Mouse (Mus musculus): ENCODE results near the gene Mdga1. TPM values are rescaled to one million over a fixed set of nuclear protein-coding genes. Genes with fewer than 3 reads are reported as not detected.

The Mdga1 gene
- polyA plus RNA-seq, 1 experiment from 2014 or later: 1.7 TPM

GRCm38 (mm10) chr17:29975731-29976130 lies 5.8 kb upstream of the Mdga1 start:
- H3K9me3 ChIP-seq (ENCODE audit: control insufficient read depth, low read length): no peaks in the 10 kb centered on the region
- H3K4me3 ChIP-seq (ENCODE audit: low read depth, low read length): no peak overlapping the region
- 0 out of 2 replicates have a peak, but pooled peaks cover 4% of the 10 kb centered on the region for H3K4me1 ChIP-seq (replicated peaks; ENCODE audit: control insufficient read depth, insufficient read depth, low read length)
- WGBS: 5% methylated on average over 8 of the region's 8 CpGs
- H3K4me2 ChIP-seq (ENCODE audit: low read length): no peak overlapping the region
- H3K27me3 ChIP-seq (replicated peaks; ENCODE audit: control insufficient read depth, insufficient read depth, low read length): no peaks in the 10 kb centered on the region
- H3K27ac ChIP-seq (ENCODE audit: low read depth): no peak overlapping the region
- peak; percentile 69 for ATAC-seq (replicated peaks; ENCODE audit: low FRiP score, low TSS enrichment, low read depth)
- peak; percentile 92 for DNase-seq (ENCODE audit: low spot score)
- no peaks in the 10 kb centered on the region for H3K36me3 ChIP-seq (ENCODE audit: control insufficient read depth, insufficient read depth, low read length)
- H3K9ac ChIP-seq (ENCODE audit: low read length): no peak overlapping the region

GRCm38 (mm10) chr17:29973226-29973625 lies 3.3 kb upstream of the Mdga1 start:
- WGBS: 93% methylated on average over 7 of the region's 7 CpGs
- no peaks in the 10 kb centered on the region for H3K4me1 ChIP-seq (replicated peaks; ENCODE audit: control insufficient read depth, insufficient read depth, low read length)
- no peak for DNase-seq (ENCODE audit: low spot score)

DNA sequence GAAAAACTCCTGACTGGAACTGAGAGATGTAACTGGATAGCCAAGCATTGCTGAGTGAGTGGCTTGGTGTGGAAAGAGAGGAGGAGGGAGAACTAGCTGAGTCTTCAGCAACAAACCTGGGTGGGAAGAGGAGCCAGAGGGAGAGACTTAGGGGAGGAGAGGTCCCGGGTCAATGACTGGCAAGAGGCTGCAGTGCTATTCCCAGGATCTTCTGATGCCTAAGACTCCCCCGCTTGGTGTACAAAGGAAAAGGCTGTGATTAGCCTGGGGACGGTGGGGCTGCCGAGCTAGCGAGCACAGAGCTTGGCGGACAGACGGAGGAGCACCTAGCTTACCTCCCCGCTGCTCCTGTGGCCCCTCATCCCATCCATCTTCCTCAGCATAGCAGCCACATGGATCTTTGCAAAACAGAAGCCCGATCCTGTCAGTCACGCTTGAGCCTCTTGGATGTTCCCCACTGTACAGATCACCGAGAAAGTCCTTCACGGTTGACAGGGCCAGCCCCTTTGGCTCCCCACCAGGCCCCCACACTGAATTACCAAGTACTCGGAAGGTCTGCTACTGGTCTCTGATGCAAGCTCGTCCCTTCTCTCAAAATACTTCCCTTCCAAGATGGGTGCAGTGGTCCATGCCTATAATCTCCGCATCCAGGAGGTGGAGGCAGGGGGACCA lies 2.0 kb upstream of the Mdga1 start:
- H3K4me2 ChIP-seq (ENCODE audit: low read length): no peak overlapping the region
- 56% methylated on average over 15 of the region's 15 CpGs for WGBS

More at GRCm38 (mm10) chr17:29973226-29973625, 3.3 kb upstream of the Mdga1 start:
- no peak overlapping the region for H3K4me3 ChIP-seq (ENCODE audit: low read depth, low read length)
- no peak overlapping the region for H3K27ac ChIP-seq (ENCODE audit: low read depth)
- H3K4me2 ChIP-seq (ENCODE audit: low read length): no peak overlapping the region
- no peaks in the 10 kb centered on the region for H3K27me3 ChIP-seq (replicated peaks; ENCODE audit: control insufficient read depth, insufficient read depth, low read length)
- ATAC-seq (replicated peaks; ENCODE audit: low FRiP score, low TSS enrichment, low read depth): no peak
- H3K36me3 ChIP-seq (ENCODE audit: control insufficient read depth, insufficient read depth, low read length): no peaks in the 10 kb centered on the region
- no peaks in the 10 kb centered on the region for H3K9me3 ChIP-seq (ENCODE audit: control insufficient read depth, low read length)
- H3K9ac ChIP-seq (ENCODE audit: low read length): no peak overlapping the region

DNA sequence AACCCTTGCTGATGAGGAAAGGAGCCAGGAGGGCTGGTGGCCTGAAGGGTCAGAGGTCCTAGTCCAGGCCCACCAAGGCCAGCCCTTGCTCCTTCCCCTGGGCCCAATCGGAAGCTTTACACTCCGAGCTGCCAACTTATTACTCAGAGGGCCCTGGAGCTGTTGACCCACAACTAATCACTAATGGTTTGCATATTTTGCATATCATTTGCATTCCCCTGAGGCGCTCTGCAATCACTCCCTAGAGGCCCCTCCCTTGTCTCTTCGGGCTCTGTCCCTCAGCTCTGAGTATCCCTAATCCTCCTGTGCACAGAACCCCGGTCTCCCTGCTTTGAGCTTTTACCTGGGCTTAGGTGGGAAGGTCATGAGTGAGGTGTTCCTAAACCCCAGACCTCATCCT lies 4.4 kb downstream of the Mdga1 start:
- peaks cover 15% of the 10 kb centered on the region; the same call in 1 of the 2 replicates for H3K27me3 ChIP-seq (replicated peaks; ENCODE audit: control insufficient read depth, insufficient read depth, low read length)
- peaks cover 14% of the 10 kb centered on the region for H3K4me1 ChIP-seq (replicated peaks; ENCODE audit: control insufficient read depth, insufficient read depth, low read length)
- H3K36me3 ChIP-seq (ENCODE audit: control insufficient read depth, insufficient read depth, low read length): no peaks in the 10 kb centered on the region
- DNase-seq (ENCODE audit: low spot score): no peak
- no peak overlapping the region for H3K4me3 ChIP-seq (ENCODE audit: low read depth, low read length)
- no peak for ATAC-seq (replicated peaks; ENCODE audit: low FRiP score, low TSS enrichment, low read depth)
- WGBS: 44% methylated on average over 5 of the region's 5 CpGs
- no peak overlapping the region for H3K27ac ChIP-seq (ENCODE audit: low read depth)
- H3K4me2 ChIP-seq (ENCODE audit: low read length): no peak overlapping the region
- no peak overlapping the region for H3K9ac ChIP-seq (ENCODE audit: low read length)
- no peaks in the 10 kb centered on the region for H3K9me3 ChIP-seq (ENCODE audit: control insufficient read depth, low read length)

More for the DNA sequence above, 2.0 kb upstream of the Mdga1 start:
- DNase-seq (ENCODE audit: low spot score) (no peak), ATAC-seq (replicated peaks; ENCODE audit: low FRiP score, low TSS enrichment, low read depth) (no peak)
- Histone ChIP-seq H3K9ac (ENCODE audit: low read length) (no peak overlapping the region), H3K9me3 (ENCODE audit: control insufficient read depth, low read length) (no peaks in the 10 kb centered on the region), H3K36me3 (ENCODE audit: control insufficient read depth, insufficient read depth, low read length) (no peaks in the 10 kb centered on the region), H3K27me3 (replicated peaks; ENCODE audit: control insufficient read depth, insufficient read depth, low read length) (no peaks in the 10 kb centered on the region), H3K4me3 (ENCODE audit: low read depth, low read length) (no peak overlapping the region), H3K4me1 (replicated peaks; ENCODE audit: control insufficient read depth, insufficient read depth, low read length) (no peaks in the 10 kb centered on the region), H3K27ac (ENCODE audit: low read depth) (no peak overlapping the region)

DNA sequence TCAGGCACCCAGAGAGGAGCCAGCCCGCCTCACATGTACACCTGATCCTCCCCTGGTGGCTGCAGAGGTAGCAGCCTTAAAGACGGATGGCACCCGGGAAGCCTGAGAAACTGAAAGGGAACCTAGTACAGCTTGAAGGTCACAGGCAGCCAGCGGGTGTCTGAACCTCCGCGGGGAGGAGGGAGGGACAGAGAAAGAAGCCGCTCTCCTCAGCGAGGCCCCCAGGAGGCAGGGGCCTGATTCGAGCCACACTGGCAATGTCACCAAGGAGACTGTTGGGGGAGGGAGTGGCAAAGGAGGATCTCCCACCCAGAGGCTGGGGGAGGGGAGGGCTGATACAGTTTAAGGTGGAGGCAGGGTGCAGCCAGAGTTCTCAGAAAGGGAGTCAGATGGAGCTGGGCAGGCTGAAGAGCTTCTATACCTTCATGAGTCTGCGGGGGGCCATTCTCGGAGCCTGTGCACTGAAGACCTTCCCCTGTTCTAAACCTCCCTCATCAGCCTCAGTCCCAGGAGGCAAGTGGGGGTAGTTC lies 6.1 kb downstream of the Mdga1 start:
- H3K36me3 ChIP-seq (ENCODE audit: control insufficient read depth, insufficient read depth, low read length): no peaks in the 10 kb centered on the region
- H3K4me1 ChIP-seq (replicated peaks; ENCODE audit: control insufficient read depth, insufficient read depth, low read length): peaks cover 14% of the 10 kb centered on the region
- no peak overlapping the region for H3K27ac ChIP-seq (ENCODE audit: low read depth)
- DNase-seq (ENCODE audit: low spot score) (peak; percentile 70), ATAC-seq (replicated peaks; ENCODE audit: low FRiP score, low TSS enrichment, low read depth) (peak; percentile 63; the same call in 1 of the 2 replicates)
- H3K4me3 ChIP-seq (ENCODE audit: low read depth, low read length): no peak overlapping the region
- WGBS: 4% methylated on average over 11 of the region's 11 CpGs
- 0 out of 2 replicates have a peak, but pooled peaks cover 8% of the 10 kb centered on the region for H3K9me3 ChIP-seq (ENCODE audit: control insufficient read depth, low read length)
- H3K9ac ChIP-seq (ENCODE audit: low read length): no peak overlapping the region
- H3K27me3 ChIP-seq (replicated peaks; ENCODE audit: control insufficient read depth, insufficient read depth, low read length): peaks cover 15% of the 10 kb centered on the region; the same call in 1 of the 2 replicates
- H3K4me2 ChIP-seq (ENCODE audit: low read length): peak overlapping the region; percentile 46

- Histone ChIP-seq H3K4me3 (ENCODE audit: low read depth, low read length) (no peak overlapping the region), H3K9me3 (ENCODE audit: control insufficient read depth, low read length) (0 out of 2 replicates have a peak, but pooled peaks cover 13% of the 10 kb centered on the region), H3K27me3 (replicated peaks; ENCODE audit: control insufficient read depth, insufficient read depth, low read length) (no peaks in the 10 kb centered on the region), H3K4me1 (replicated peaks; ENCODE audit: control insufficient read depth, insufficient read depth, low read length) (no peaks in the 10 kb centered on the region), H3K36me3 (ENCODE audit: control insufficient read depth, insufficient read depth, low read length) (no peaks in the 10 kb centered on the region), H3K9ac (ENCODE audit: low read length) (no peak overlapping the region), H3K4me2 (ENCODE audit: low read length) (no peak overlapping the region), H3K27ac (ENCODE audit: low read depth) (no peak overlapping the region)
- DNase-seq (ENCODE audit: low spot score): no peak
- 67% methylated on average over 8 of the region's 8 CpGs for WGBS
- ATAC-seq (replicated peaks; ENCODE audit: low FRiP score, low TSS enrichment, low read depth): no peak
These were observed 14.0 kb downstream of the Mdga1 start for GRCm38 (mm10) chr17:29955880-29956279.

GRCm38 (mm10) chr17:29954316-29954715 lies 15.6 kb downstream of the Mdga1 start:
- H3K9me3 ChIP-seq (ENCODE audit: control insufficient read depth, low read length): 0 out of 2 replicates have a peak, but pooled peaks cover 8% of the 10 kb centered on the region
- ATAC-seq (replicated peaks; ENCODE audit: low FRiP score, low TSS enrichment, low read depth): no peak
- 67% methylated on average over 5 of the region's 5 CpGs for WGBS
- no peak overlapping the region for H3K4me3 ChIP-seq (ENCODE audit: low read depth, low read length)
- H3K27ac ChIP-seq (ENCODE audit: low read depth): no peak overlapping the region
- H3K9ac ChIP-seq (ENCODE audit: low read length): no peak overlapping the region
- no peak for DNase-seq (ENCODE audit: low spot score)
- no peaks in the 10 kb centered on the region for H3K36me3 ChIP-seq (ENCODE audit: control insufficient read depth, insufficient read depth, low read length)
- H3K4me1 ChIP-seq (replicated peaks; ENCODE audit: control insufficient read depth, insufficient read depth, low read length): no peaks in the 10 kb centered on the region
- no peak overlapping the region for H3K4me2 ChIP-seq (ENCODE audit: low read length)
- no peaks in the 10 kb centered on the region for H3K27me3 ChIP-seq (replicated peaks; ENCODE audit: control insufficient read depth, insufficient read depth, low read length)

- H3K9me3 ChIP-seq (ENCODE audit: control insufficient read depth, low read length): no peaks in the 10 kb centered on the region
- DNase-seq (ENCODE audit: low spot score) (no peak), ATAC-seq (replicated peaks; ENCODE audit: low FRiP score, low TSS enrichment, low read depth) (peak; percentile 87)
- no peaks in the 10 kb centered on the region for H3K4me1 ChIP-seq (replicated peaks; ENCODE audit: control insufficient read depth, insufficient read depth, low read length)
- no peak overlapping the region for H3K9ac ChIP-seq (ENCODE audit: low read length)
- 7% methylated on average over 6 of the region's 6 CpGs for WGBS
- no peak overlapping the region for H3K4me3 ChIP-seq (ENCODE audit: low read depth, low read length)
- H3K36me3 ChIP-seq (ENCODE audit: control insufficient read depth, insufficient read depth, low read length): no peaks in the 10 kb centered on the region
- H3K4me2 ChIP-seq (ENCODE audit: low read length): no peak overlapping the region
- no peaks in the 10 kb centered on the region for H3K27me3 ChIP-seq (replicated peaks; ENCODE audit: control insufficient read depth, insufficient read depth, low read length)
- peak overlapping the region; percentile 18; the same call in 1 of the 2 replicates for H3K27ac ChIP-seq (ENCODE audit: low read depth)
These were observed 18.8 kb downstream of the Mdga1 start for GRCm38 (mm10) chr17:29951100-29951499.

Data from intestine, embryonic 14.5 days (tissue).